Mouse (Mus musculus): Measurements from ENCODE around the gene Clasp1.

Gene Clasp1

DNA sequence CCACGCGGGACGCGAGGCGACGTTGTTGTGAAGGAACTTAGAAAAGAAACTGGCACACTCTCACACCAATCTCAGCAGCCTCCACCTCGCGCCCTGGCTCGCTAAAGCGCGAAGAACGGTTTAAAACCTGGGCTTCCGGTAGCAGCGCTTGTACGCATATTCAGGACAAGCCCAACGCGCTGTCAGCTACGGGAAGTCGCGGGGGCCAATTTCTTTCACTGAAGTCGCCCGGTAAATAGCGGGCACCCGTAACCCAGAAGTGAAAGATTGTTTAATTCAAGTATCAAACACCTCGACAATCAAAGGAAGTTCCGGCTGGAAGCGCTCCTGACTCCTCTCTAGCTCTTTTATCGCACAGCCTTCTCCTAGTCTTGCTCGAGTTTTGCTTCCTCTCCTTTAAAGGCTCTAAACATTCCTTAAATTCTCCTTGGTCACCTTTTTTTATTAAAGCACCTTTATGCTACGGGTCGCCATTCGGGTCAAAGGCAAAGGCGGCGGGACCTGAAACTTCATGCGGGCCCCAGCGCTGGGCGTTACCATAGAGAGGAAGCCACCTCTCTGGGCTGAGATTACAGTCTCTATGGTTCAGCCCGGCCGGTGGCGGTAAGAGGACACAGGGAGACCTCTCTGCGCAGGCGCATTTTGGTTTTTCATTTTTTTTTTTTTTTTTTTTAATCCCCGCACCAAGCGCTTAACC lies at the start of gene Clasp1:
TSS of gene Clasp1 (plus strand) at position 302 of the 697 bp plus-strand sequence.
- DNase-seq (ENCODE audit: low spot score in 2 of 2), result peak; percentile 92 to 93

GRCm38 (mm10) chr1:118343649-118344435 lies 45.0 kb upstream of the Clasp1 start:
- no peak for DNase-seq (ENCODE audit: low spot score in 2 of 2)

- DNase-seq (ENCODE audit: low spot score in 2 of 2), result no peak
Observed at GRCm38 (mm10) chr1:118349922-118350321, 38.9 kb upstream of the Clasp1 start.

GRCm38 (mm10) chr1:118359071-118359761 lies 29.6 kb upstream of the Clasp1 start:
- no peak for DNase-seq (ENCODE audit: low spot score in 2 of 2)

- no peak for DNase-seq (ENCODE audit: low spot score in 2 of 2)
Observed at GRCm38 (mm10) chr1:118367970-118368369, 20.9 kb upstream of the Clasp1 start.

DNA sequence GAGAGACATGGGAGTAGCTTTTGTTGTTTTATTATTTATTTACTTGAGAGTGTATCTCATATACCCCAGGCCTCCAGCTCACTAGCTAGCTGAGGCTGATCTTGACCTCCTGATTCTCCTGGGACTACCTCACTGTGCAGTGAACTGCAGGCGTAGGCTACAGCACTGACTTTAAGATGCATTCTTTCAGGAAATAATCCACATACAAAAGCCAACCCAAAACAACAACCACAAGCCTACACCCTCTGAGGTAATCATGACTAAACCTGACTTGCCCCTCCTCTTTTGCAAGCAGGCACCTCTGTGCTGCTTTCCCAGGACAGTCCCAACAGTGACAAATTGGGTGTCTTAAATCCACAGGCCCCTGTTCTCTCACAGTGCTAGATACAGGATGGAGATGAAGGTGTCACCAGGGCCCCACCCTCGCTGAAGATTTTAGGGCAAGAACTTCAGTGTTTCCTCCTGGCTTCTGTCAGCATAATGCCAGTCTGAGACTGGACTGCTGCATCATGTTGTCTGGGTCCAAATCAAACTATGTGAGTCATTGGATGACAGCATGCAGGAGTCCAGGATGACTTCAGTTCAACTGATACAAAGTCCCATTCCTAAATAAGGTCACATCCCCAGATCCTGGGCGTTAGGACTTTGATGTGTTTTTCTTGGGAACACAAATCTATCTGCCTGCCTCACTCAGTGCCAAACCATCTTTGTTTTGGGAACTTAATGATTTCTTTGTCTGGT lies 20.0 kb upstream of the Clasp1 start:
- no peak for DNase-seq (ENCODE audit: low spot score in 2 of 2)

GRCm38 (mm10) chr1:118377784-118378183 lies 11.1 kb upstream of the Clasp1 start:
- no peak for DNase-seq (ENCODE audit: low spot score in 2 of 2)

GRCm38 (mm10) chr1:118380105-118380786 lies 8.6 kb upstream of the Clasp1 start:
- DNase-seq (ENCODE audit: low spot score in 2 of 2), result no peak

GRCm38 (mm10) chr1:118388127-118388756 lies 616 bp upstream of the Clasp1 start:
- peak; percentile 20 to 41 for DNase-seq (ENCODE audit: low spot score in 2 of 2)

DNA sequence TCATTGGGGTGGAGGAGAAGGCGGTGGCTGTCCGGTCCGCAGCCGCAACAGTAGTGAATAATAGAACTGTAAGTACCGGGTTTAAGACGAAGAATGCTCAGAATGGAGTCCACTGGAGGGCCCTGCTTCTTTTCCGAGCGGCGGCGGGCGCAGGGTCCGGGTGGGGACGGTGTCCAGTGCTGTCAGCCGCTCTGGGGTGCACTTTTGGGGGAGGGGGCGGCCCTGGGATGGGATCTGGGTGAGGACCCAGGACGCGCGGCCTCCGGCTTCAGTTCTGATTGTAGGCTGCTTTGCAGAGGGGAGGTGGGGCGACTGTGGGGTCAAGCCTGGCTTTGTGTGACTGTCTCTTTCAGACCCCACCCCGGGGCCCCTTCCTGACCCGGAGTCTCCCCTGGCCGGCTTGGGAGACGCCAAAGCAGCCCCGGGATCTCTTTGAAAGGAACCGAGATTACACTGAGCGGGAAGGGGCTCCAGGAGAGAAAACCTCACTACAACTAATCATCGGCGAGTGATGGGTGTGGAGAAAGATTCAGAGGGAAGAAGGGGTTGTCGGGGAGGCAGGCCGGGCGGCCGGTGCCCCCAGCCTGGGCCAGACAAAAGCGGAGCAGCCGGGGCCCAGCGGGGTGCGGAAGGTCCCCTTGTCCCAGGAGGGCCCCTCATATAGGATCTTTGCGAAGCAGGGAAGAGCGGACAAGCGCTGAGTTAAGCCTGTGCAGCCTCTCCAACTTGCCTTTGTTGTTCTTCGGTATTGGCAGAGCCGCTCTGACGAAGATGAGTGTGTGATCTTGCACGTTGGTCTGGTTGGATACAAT lies 802 bp downstream of the Clasp1 start:
- DNase-seq (ENCODE audit: low spot score in 2 of 2), result peak; percentile 30 to 46

- no peak for DNase-seq (ENCODE audit: low spot score in 2 of 2)
Observed at GRCm38 (mm10) chr1:118390266-118390660, 1.4 kb downstream of the Clasp1 start.

- DNase-seq (ENCODE audit: low spot score in 2 of 2), result no peak
Observed at GRCm38 (mm10) chr1:118390871-118391387, 2.1 kb downstream of the Clasp1 start.

GRCm38 (mm10) chr1:118392246-118392645 lies 3.4 kb downstream of the Clasp1 start:
- no peak for DNase-seq (ENCODE audit: low spot score in 2 of 2)

- no peak for DNase-seq (ENCODE audit: low spot score in 2 of 2)
Observed at GRCm38 (mm10) chr1:118393916-118394315, 5.1 kb downstream of the Clasp1 start.

- no peak for DNase-seq (ENCODE audit: low spot score in 2 of 2)
Observed at GRCm38 (mm10) chr1:118397866-118398265, 9.0 kb downstream of the Clasp1 start.

DNA sequence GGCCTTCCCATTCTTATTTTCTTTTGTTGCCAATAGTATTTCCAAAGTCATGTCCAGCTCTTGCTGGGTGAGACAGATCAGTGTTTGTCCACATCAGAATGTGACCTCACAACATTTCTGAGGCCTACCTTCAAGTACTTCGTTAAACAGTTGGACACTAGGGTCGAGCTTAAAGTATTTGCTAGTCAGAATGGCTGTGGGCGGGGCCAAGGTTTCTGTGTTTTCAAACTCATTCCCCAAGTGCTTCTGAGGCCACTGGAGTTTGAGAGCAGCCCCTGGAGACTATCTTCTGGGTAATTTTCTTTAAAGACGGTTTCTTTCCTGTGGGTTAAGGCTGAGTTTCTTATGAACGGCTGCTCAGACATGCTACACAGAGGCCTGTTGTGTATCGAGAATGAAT lies 9.7 kb downstream of the Clasp1 start:
- no peak for DNase-seq (ENCODE audit: low spot score in 2 of 2)

- no peak for DNase-seq (ENCODE audit: low spot score in 2 of 2)
Observed at GRCm38 (mm10) chr1:118399625-118400310, 10.9 kb downstream of the Clasp1 start.

DNA sequence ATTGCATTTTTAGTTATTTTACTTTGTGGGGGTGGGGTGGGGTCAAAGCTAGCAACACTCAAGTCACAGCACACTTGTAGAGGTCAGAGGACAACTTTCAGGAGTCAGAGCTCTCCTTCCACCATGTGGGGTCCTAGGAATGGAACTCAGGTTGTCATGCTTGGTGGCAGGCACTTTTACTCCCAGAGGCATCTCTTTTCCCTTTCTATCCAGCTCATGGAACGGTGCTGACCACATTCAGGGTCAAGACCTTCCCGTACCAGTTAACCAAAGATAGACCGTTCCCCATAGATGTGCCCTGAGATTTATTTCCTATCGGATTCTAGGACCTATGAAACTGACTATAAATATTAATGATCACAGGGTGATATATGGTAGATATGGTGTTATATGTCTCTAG lies 13.1 kb downstream of the Clasp1 start:
- no peak for DNase-seq (ENCODE audit: low spot score in 2 of 2)

GRCm38 (mm10) chr1:118402556-118402955 lies 13.7 kb downstream of the Clasp1 start:
- DNase-seq (ENCODE audit: low spot score in 2 of 2), result no peak
